Mouse (Mus musculus): ENCODE data around the gene Mast4. TPM values are rescaled to one million over a fixed set of nuclear protein-coding genes. Genes with fewer than 3 reads are reported as not detected.

Mast4 gene
- total and polyA plus RNA-seq, 3 experiments = 0.99 to 7.4 (median 6.1) TPM

DNA sequence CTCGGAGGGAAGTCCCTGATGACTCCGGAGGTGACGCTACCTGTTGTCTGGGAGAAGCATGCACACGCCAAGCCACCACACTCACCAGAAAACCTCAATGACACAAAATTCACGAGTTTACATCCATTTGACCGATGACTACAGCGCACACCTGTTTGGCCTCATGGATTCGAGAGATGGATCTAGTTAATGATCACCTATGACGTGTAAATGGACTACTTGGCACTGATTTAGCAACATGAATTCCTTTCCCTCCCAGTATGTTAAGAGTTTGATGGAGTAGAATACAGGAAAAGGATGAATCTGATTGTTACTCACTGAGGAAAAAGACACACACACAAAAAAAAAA, 427.7 kb downstream of the Mast4 start (continued):
- TF ChIP-seq KAT2A (IDR thresholded peaks at IDR 0.05; ENCODE audit: insufficient replicate concordance, low read length) = no peak
- TF ChIP-seq EP300 (IDR thresholded peaks at IDR 0.05; ENCODE audit: low read length) = 0 out of 2 replicates have a peak, but pooled peaks have one; percentile 3
- no peak for TF ChIP-seq CHD1 (IDR thresholded peaks at IDR 0.05; ENCODE audit: low read depth, low read length)
- TF ChIP-seq SMC3 (IDR thresholded peaks at IDR 0.05; ENCODE audit: low read depth, low read length) = no peak
- no peak for TF ChIP-seq TCF12 (IDR thresholded peaks at IDR 0.05; ENCODE audit: low read depth, low read length)
- no peak for TF ChIP-seq ZKSCAN1 (IDR thresholded peaks at IDR 0.05; ENCODE audit: borderline replicate concordance, low read depth, low read length)
- TF ChIP-seq ELF1 (IDR thresholded peaks at IDR 0.05; ENCODE audit: low read depth, low read length) = peak; percentile 32; the same call in 1 of the 2 replicates
- TF ChIP-seq SIN3A (IDR thresholded peaks at IDR 0.05; ENCODE audit: low read length) = no peak
- TF ChIP-seq MYC (IDR thresholded peaks at IDR 0.05; ENCODE audit: low read depth, low read length) = 0 out of 2 replicates have a peak, but pooled peaks have one; percentile 47
- TF ChIP-seq CTCF (conservative IDR thresholded peaks at IDR 0.05 in 1 of 2, IDR thresholded peaks at IDR 0.05 in 1 of 2; ENCODE audit: low read depth in 2 of 2, low read length in 2 of 2) = no peak
- TF ChIP-seq MXI1 (IDR thresholded peaks at IDR 0.05; ENCODE audit: low read depth, low read length) = peak; percentile 5; the same call in 1 of the 2 replicates

DNA sequence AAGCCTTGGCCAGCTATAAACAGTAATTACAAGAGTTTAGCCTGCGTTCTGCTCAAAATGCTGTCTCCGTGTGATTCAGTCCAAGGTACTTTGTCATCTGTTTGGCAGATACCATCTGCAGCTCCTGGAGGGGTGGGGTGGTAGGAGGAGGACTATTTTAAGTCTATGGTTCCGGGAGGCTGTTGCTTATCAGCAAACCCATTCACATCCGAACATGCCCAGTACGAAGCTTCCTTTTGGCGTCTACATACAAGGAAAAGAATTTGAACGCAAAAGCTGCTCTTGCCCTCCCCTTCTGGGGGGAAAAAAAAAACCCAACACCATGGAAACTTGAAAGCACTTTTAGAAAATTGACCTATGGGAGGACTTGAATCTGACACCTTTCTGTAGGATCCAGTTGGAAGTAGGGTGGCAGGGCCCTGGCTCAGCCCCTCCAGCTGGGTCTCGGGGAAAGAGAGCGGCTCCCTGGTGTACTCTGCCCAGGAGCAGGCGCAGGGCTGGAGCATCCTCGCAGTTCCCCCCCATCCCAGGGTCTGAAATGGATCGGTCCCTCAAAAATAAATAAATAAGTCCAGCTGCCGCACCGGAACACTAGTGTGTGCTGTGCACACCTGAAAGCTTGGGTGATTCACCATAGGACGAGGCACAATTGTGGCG, 428.2 kb downstream of the Mast4 start:
- Histone ChIP-seq H3K9me3 (replicated peaks; ENCODE audit: low read length) (peaks cover 2% of the 10 kb centered on the region), H3K4me2 (ENCODE audit: insufficient read depth, low read depth, poor library complexity, severe bottlenecking) (peak overlapping the region; percentile 95), H3K4me3 (replicated peaks in 1 of 3; ENCODE audit: low read depth in 2 of 3, low read length in 2 of 3, poor library complexity in 1 of 3) (peak overlapping the region; percentile 67 to 94 (median 72)), H3K27ac (ENCODE audit: insufficient read depth, low read depth) (peak overlapping the region; percentile 18; the same call in 1 of the 2 replicates), H3K9ac (ENCODE audit: insufficient read depth, low read depth) (peak overlapping the region; percentile 72), H3K36me3 (replicated peaks in 1 of 2; ENCODE audit: control insufficient read depth in 1 of 2, insufficient read depth in 1 of 2, low read length in 1 of 2) (peaks cover 0 to 2% of the 10 kb centered on the region in 2 experiments), H3K4me1 (ENCODE audit: control insufficient read depth in 1 of 2, insufficient read depth in 2 of 2) (peaks cover 11 to 26% of the 10 kb centered on the region in 2 experiments), H3K27me3 (replicated peaks) (no peaks in the 10 kb centered on the region), H3K79me2 (replicated peaks; ENCODE audit: control insufficient read depth, extremely low read depth, insufficient read depth, poor library complexity, severe bottlenecking) (peaks cover 31% of the 10 kb centered on the region)
- dilution Hi-C loops (cut with MboI; ENCODE audit: extremely low pct_ligation_motif_present, extremely low pct_unique_long_range_greater_than_20kb, low sequenced_read_pairs) = no loop called here
- in situ Hi-C loops (cut with MboI; ENCODE audit: low pct_ligation_motif_present, low pct_unique_long_range_greater_than_20kb, low sequenced_read_pairs) = loop anchor here (10.0 kb wide), 2 partner anchors 61 to 211 kb away; partner anchors contain the start of gene Cd180
- peak; percentile 83 for DNase-seq (ENCODE audit: extremely low read depth)
- TF ChIP-seq MEF2A (IDR thresholded peaks at IDR 0.05; ENCODE audit: borderline replicate concordance, low read depth, low read length) (peak; percentile 74), SMC3 (IDR thresholded peaks at IDR 0.05; ENCODE audit: low read depth, low read length) (peak; percentile 16), SIN3A (IDR thresholded peaks at IDR 0.05; ENCODE audit: low read length) (peak; percentile 64), ETS1 (conservative IDR thresholded peaks at IDR 0.05; ENCODE audit: low read depth, low read length) (peak; percentile 82), USF2 (conservative IDR thresholded peaks at IDR 0.05; ENCODE audit: low read depth, low read length) (no peak), RAD21 (IDR thresholded peaks at IDR 0.05; ENCODE audit: low read depth, low read length) (no peak; the same call in none of the 2 replicates), ZNF384 (IDR thresholded peaks at IDR 0.05; ENCODE audit: low read depth, low read length) (peak; percentile 98), MYC (IDR thresholded peaks at IDR 0.05; ENCODE audit: low read depth, low read length) (no peak; the same call in 1 of the 2 replicates), KAT2A (IDR thresholded peaks at IDR 0.05; ENCODE audit: insufficient replicate concordance, low read length) (no peak), TCF12 (IDR thresholded peaks at IDR 0.05; ENCODE audit: low read depth, low read length) (peak; percentile 45), ZMIZ1 (IDR thresholded peaks at IDR 0.05; ENCODE audit: low read depth, low read length) (no peak; the same call in 1 of the 2 replicates), MAZ (IDR thresholded peaks at IDR 0.05; ENCODE audit: low read depth, low read length) (peak; percentile 88), TBP (conservative IDR thresholded peaks at IDR 0.05; ENCODE audit: low read depth, low read length) (peak; percentile 71; the same call in 1 of the 2 replicates), PAX5 (IDR thresholded peaks at IDR 0.05; ENCODE audit: low read length) (no peak), NELFE (IDR thresholded peaks at IDR 0.05; ENCODE audit: low read depth, low read length) (peak; percentile 36; the same call in 1 of the 2 replicates), BHLHE40 (IDR thresholded peaks at IDR 0.05; ENCODE audit: low read depth, low read length) (peak; percentile 93), MAFK (IDR thresholded peaks at IDR 0.05; ENCODE audit: insufficient replicate concordance, low read length) (peak; percentile 20; the same call in 1 of the 2 replicates), JUN (IDR thresholded peaks at IDR 0.05; ENCODE audit: insufficient read depth, low read depth, low read length) (0 out of 2 replicates have a peak, but pooled peaks have one; percentile 0), UBTF (IDR thresholded peaks at IDR 0.05; ENCODE audit: low read depth, low read length) (no peak), MXI1 (IDR thresholded peaks at IDR 0.05; ENCODE audit: low read depth, low read length) (peak; percentile 78), RCOR1 (conservative IDR thresholded peaks at IDR 0.05; ENCODE audit: low read depth, low read length) (0 out of 2 replicates have a peak, but pooled peaks have one; percentile 52), HCFC1 (IDR thresholded peaks at IDR 0.05; ENCODE audit: low read depth, low read length) (peak; percentile 34), GABPA (IDR thresholded peaks at IDR 0.05; ENCODE audit: insufficient replicate concordance, low read depth, low read length) (no peak), IRF4 (IDR thresholded peaks at IDR 0.05; ENCODE audit: low read depth, low read length) (peak; percentile 59), ZC3H11A (IDR thresholded peaks at IDR 0.05; ENCODE audit: low read depth, low read length) (no peak), POLR2A (IDR thresholded peaks at IDR 0.05; ENCODE audit: low read depth, low read length) (peak; percentile 40), NRF1 (IDR thresholded peaks at IDR 0.05; ENCODE audit: low read depth, low read length) (peak; percentile 60), CHD2 (IDR thresholded peaks at IDR 0.05; ENCODE audit: low read length) (no peak), USF1 (IDR thresholded peaks at IDR 0.05; ENCODE audit: low read depth, low read length) (no peak), CTCF (conservative IDR thresholded peaks at IDR 0.05 in 1 of 2, IDR thresholded peaks at IDR 0.05 in 1 of 2; ENCODE audit: low read depth in 2 of 2, low read length in 2 of 2) (no peak; a peak in 1 of 4 replicates)

All from CH12.LX (cell line).